Mouse (Mus musculus) liver, embryonic 14.5 days (tissue): ENCODE measurements at regions not wholly inside any gene's neighbourhood (a gene's known extent, or its start where the extent isn't known, plus 50 kb on each side); places are given as distances from the start of the nearest gene placed in this dataset.

Experiments
- ATAC-seq: fragments of 200-750 bp; cut with Nextera tagmentation; 2 replicates; pipeline ENCODE4 v1.8.0; 2017; ENCODE audit warnings: moderate number of reproducible peaks, mild to moderate bottlenecking, moderate library complexity; ENCODE audit not compliant: insufficient read depth
- DNase-seq, 3 experiments: peaks; one replicate each; pipeline ENCODE4 v3.0.0-alpha.2; 2012 to 2013; ENCODE audit warnings: low read depth in 3 of 3, low spot score in 3 of 3
- H3K27ac ChIP-seq: fragments of 300-500 bp; sonication (generic); 2 replicates; pipeline ENCODE4 v1.5.1; 2014; ENCODE audit warnings: moderate library complexity, mild to moderate bottlenecking, control low read depth, inconsistent platforms
- H3K27me3 ChIP-seq: fragments of 300-500 bp; sonication (generic); 2 replicates; pipeline ENCODE4 v1.6.1; 2014; ENCODE audit warnings: mild to moderate bottlenecking, low read length, moderate library complexity; ENCODE audit not compliant: control insufficient read depth, insufficient read depth
- H3K36me3 ChIP-seq: fragments of 300-500 bp; sonication (generic); replicated peaks from 2 replicates; pipeline ENCODE4 v1.6.1; 2014; ENCODE audit warnings: low read depth; ENCODE audit not compliant: control insufficient read depth, insufficient read depth
- H3K4me1 ChIP-seq, 2 experiments: fragments of 200-500 bp in 1 of 2; fragments of 300-500 bp in 1 of 2; sonication (generic) in 1 of 2; replicated peaks; 2 replicates each; pipeline ENCODE4 v1.6.1; 2012 to 2014; ENCODE audit warnings: antibody characterized with exemption in 1 of 2, inconsistent platforms in 1 of 2, low read length in 1 of 2; ENCODE audit not compliant: control insufficient read depth in 2 of 2, insufficient read depth in 2 of 2
- H3K4me2 ChIP-seq: fragments of 300-500 bp; sonication (generic); 2 replicates; pipeline ENCODE4 v1.6.1; 2014; ENCODE audit warnings: low read depth, mild to moderate bottlenecking, control low read depth, moderate library complexity
- H3K4me3 ChIP-seq, 2 experiments: fragments of 200-500 bp in 1 of 2; fragments of 300-500 bp in 1 of 2; sonication (generic) in 1 of 2; 2 replicates each; pipeline ENCODE4 v1.5.1; 2012 to 2014; ENCODE audit warnings: low read depth in 2 of 2, low read length in 2 of 2, mild to moderate bottlenecking in 2 of 2, control low read depth in 1 of 2, inconsistent platforms in 1 of 2, moderate library complexity in 1 of 2; ENCODE audit not compliant: insufficient read depth in 1 of 2
- H3K9ac ChIP-seq: fragments of 300-500 bp; sonication (generic); replicated peaks from 2 replicates; pipeline ENCODE4 v1.6.1; 2014; ENCODE audit warnings: mild to moderate bottlenecking, control low read depth, moderate library complexity
- H3K9me3 ChIP-seq: fragments of 300-500 bp; sonication (generic); 2 replicates; pipeline ENCODE4 v1.6.1; 2016; ENCODE audit warnings: low read length, mixed read lengths; ENCODE audit not compliant: control insufficient read depth
- CTCF ChIP-seq: IDR thresholded peaks from 2 replicates; pipeline ENCODE4 v1.5.1; 2016; ENCODE audit warnings: antibody characterized with exemption, low read depth, control low read depth
- EP300 ChIP-seq: IDR thresholded peaks from 2 replicates; pipeline ENCODE4 v1.6.1; 2016; ENCODE audit warnings: antibody characterized with exemption, low read depth
- WGBS: fragments of 180-500 bp; shearing (Covaris S2); extraction: QIAGEN DNeasy Blood & Tissue Kit; methylation state at CpG from one replicate; pipeline ENCODE4 v1.1.7; 2014; ENCODE audit not compliant: insufficient replicate concordance; 5-methylcytosine and 5-hydroxymethylcytosine counted together

DNA sequence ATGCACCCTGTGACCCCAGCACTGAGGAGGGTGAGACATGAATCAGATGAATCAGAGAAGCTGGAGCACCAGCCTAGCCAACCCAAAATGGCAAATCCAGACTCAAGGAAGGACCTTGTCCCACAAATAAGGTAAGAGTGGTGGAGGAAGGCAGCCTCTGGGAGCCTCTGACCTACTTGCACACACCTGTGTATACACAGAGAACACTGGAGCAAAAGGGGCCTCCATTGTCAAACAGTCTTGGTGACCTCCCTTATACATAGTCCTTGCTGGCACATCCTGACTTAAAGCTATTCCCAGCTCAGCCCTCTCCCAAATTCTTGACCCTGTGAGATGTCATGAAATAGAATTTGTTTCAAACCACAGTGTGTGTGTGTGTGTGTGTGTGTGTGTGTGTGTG, 57.1 kb downstream of the Inhbb start:
- Histone ChIP-seq H3K27me3 (no peaks in the 10 kb centered on the region), H3K4me2 (no peak overlapping the region), H3K36me3 (no peaks in the 10 kb centered on the region), H3K27ac (no peak overlapping the region), H3K4me1 (no peaks in the 10 kb centered on the region), H3K9ac (no peak overlapping the region), H3K4me3 (no peak overlapping the region), H3K9me3 (no peaks in the 10 kb centered on the region)
- no peak for ATAC-seq
- TF ChIP-seq CTCF (no peak), EP300 (no peak)
- DNase-seq: no peak

DNA sequence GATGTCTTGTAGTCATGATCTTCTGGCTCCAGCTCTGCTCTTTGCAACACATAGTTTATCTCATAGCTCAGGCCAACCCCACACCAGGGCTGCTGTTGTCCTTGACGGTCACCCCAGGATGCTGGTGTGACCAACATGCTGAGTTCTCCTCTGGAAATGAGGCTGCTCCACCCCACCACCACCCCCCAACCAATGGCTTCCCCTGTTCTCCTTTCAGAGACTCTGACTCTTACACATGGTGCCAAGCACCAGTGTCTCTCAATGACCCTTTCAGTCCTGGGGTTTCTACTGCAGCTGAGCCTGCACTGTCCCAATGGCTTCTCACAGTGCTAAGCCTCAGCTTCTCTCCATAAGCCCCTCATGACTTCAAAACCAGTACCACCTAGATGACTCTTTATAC, 64.0 kb downstream of the Inhbb start:
- no peaks in the 10 kb centered on the region for H3K9me3 ChIP-seq
- WGBS: 44% methylated on average over 1 of the region's 1 CpGs
- no peaks in the 10 kb centered on the region for H3K36me3 ChIP-seq
- TF ChIP-seq EP300: no peak
- no peak for TF ChIP-seq CTCF
- ATAC-seq (no peak), DNase-seq (no peak)
- H3K9ac ChIP-seq: no peak overlapping the region
- H3K4me3 ChIP-seq: no peak overlapping the region
- H3K4me1 ChIP-seq: no peaks in the 10 kb centered on the region
- H3K27me3 ChIP-seq: no peaks in the 10 kb centered on the region
- H3K4me2 ChIP-seq: no peak overlapping the region
- no peak overlapping the region for H3K27ac ChIP-seq

DNA sequence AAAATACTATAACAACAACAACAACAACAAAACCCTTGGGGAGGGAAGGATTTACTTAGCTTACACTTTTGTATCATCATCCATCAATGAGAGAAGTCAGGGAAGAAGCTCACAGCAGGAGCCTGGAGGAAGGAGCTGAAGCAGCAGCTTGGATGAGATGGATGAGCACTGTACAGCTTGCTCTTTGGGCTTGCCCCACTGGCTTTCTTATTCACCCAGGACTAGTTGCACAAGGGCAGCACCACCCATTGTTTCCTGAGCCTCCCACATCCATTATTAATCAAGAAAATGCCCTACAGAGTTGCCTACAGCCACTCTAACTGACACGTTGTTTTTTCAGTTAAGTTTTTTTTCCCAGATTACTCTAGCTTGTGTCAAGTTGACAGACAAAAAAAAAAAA, 65.1 kb downstream of the Inhbb start:
- no peak overlapping the region for H3K9ac ChIP-seq
- H3K4me2 ChIP-seq: no peak overlapping the region
- ATAC-seq (no peak), DNase-seq (no peak)
- no peak overlapping the region for H3K4me3 ChIP-seq
- H3K27ac ChIP-seq: no peak overlapping the region
- WGBS: 34% methylated on average over 1 of the region's 1 CpGs
- H3K4me1 ChIP-seq: no peaks in the 10 kb centered on the region
- TF ChIP-seq CTCF: no peak
- no peak for TF ChIP-seq EP300
- H3K27me3 ChIP-seq: no peaks in the 10 kb centered on the region
- H3K9me3 ChIP-seq: no peaks in the 10 kb centered on the region
- no peaks in the 10 kb centered on the region for H3K36me3 ChIP-seq

DNA sequence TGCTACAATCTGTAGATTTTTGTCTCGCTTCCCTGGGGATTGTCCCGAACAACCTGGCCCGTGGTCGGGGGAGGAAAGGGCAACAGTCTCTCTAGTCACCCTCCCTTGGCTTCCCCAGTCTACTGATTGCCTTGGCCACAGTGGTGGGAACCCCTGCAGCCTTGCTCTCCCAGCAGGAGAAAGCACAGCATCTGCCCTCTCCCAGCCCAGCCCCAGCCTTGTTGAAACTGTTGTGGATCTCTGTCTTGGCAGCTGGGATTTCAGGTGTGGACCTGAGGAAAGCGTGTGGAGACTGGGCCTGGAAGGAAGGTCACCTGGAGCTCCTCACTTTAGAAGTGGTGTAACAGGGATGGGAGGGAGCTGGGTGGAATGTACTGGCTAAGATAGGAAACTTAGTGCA, 66.6 kb downstream of the Inhbb start:
- WGBS: 68% methylated on average over 5 of the region's 5 CpGs
- ATAC-seq (no peak), DNase-seq (no peak)
- TF ChIP-seq CTCF: no peak
- no peak for TF ChIP-seq EP300
- H3K4me1 ChIP-seq: no peaks in the 10 kb centered on the region
- H3K4me2 ChIP-seq: no peak overlapping the region
- H3K36me3 ChIP-seq: no peaks in the 10 kb centered on the region
- H3K9ac ChIP-seq: no peak overlapping the region
- no peak overlapping the region for H3K27ac ChIP-seq
- H3K4me3 ChIP-seq: no peak overlapping the region
- H3K27me3 ChIP-seq: no peaks in the 10 kb centered on the region
- no peaks in the 10 kb centered on the region for H3K9me3 ChIP-seq

DNA sequence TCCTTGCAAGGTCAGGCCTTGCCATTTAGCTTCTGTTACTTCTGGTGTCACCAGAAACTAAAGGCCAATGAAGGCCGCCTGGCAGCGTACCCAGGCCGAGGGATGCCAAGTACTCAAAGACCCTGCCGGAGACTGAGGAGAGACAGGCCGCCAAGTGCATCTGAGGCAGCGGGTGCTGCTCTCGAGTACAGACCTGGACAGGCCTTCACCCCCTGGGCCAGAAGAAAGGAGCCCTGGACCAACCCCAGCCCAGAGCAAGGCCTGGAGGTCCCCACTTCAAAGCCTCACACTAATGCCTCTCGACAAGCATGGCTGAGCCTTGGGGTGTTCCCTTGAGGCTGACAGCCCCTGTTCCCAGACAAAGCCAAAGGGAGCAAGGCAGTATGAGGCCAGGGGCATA, 70.5 kb downstream of the Inhbb start:
- H3K36me3 ChIP-seq: no peaks in the 10 kb centered on the region
- ATAC-seq (no peak), DNase-seq (no peak)
- no peak overlapping the region for H3K9ac ChIP-seq
- H3K27me3 ChIP-seq: no peaks in the 10 kb centered on the region
- no peak overlapping the region for H3K27ac ChIP-seq
- H3K4me1 ChIP-seq: no peaks in the 10 kb centered on the region
- H3K4me3 ChIP-seq: no peak overlapping the region
- H3K4me2 ChIP-seq: no peak overlapping the region
- 82% methylated on average over 8 of the region's 8 CpGs for WGBS
- TF ChIP-seq CTCF (no peak), EP300 (no peak)
- no peaks in the 10 kb centered on the region for H3K9me3 ChIP-seq

DNA sequence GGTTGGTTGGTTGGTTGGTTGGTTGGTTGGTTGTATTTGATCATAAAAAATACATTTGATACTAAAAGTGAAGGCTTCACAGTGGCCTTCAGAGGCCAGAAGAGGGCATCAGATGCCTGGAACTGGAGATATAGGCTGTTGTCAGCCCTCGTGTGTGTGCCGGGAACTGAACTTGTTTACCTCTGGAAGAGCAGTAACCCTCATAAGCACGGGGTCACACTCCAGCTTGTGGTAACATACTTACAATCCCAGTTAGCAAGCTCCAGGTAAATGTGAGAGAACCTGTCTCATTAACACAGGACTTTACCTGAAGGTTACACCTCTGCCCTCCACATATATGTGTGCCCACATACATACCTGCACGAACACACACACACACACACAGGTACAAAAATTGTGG, 71.2 kb downstream of the Inhbb start:
- ATAC-seq (no peak), DNase-seq (no peak)
- WGBS: 66% methylated on average over 4 of the region's 4 CpGs
- Histone ChIP-seq H3K4me2 (no peak overlapping the region), H3K4me1 (no peaks in the 10 kb centered on the region), H3K36me3 (no peaks in the 10 kb centered on the region), H3K9ac (no peak overlapping the region), H3K4me3 (no peak overlapping the region), H3K27me3 (no peaks in the 10 kb centered on the region), H3K9me3 (no peaks in the 10 kb centered on the region), H3K27ac (no peak overlapping the region)
- TF ChIP-seq EP300 (no peak), CTCF (no peak)
